Mouse (Mus musculus): Measurements from ENCODE around the gene Dusp3.

DNA sequence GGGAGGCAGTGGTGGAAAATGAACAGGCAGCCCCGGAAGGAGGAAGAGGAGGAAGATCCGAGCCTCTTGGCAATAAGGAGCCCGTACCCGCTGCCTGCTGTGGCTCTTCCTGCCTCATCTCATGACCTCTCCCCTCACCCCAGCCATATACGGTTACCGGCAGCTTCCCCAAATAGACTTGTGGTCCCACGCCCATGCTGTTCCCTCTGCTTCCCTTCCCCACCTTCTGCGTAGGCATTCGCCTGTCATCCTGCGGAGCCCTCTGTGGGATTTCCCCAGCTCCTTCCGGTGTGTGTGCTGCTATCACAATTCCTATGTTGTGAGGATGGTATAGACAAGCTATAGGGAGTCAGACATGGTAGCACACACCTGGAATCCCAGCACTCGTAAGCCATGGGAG, 5.0 kb downstream of the Dusp3 start:
- TF ChIP-seq CTCF (IDR thresholded peaks at IDR 0.05) (no peak), EP300 (IDR thresholded peaks at IDR 0.05; ENCODE audit: insufficient read depth, low read depth, low read length) (peak; percentile 52; the same call in 1 of the 2 replicates), POLR2A (IDR thresholded peaks at IDR 0.05; ENCODE audit: insufficient read depth, low read depth, low read length) (peak; percentile 32)

Measured in heart, adult 2 months (tissue).